Mouse (Mus musculus) hindbrain, embryonic 10.5 days (tissue): ENCODE measurements around the gene Psph. TPM values are rescaled to one million over a fixed set of nuclear protein-coding genes. Genes with fewer than 3 reads are reported as not detected.
"Not testable (repeated sequence)": the region's sequence is repeated elsewhere in the genome, so short reads cannot be mapped to it uniquely, and the experiment has no call there.

Experiments used
- DNase-seq: peaks from one replicate; pipeline ENCODE4 v3.0.0-alpha.2; 2017; ENCODE audit warnings: low spot score
- H3K27ac ChIP-seq: fragments of 300-500 bp; sonication (generic); 2 replicates; pipeline ENCODE4 v1.5.1; 2016; ENCODE audit warnings: mild to moderate bottlenecking, moderate library complexity
- H3K27me3 ChIP-seq: fragments of 300-500 bp; sonication (generic); 2 replicates; pipeline ENCODE4 v1.6.1; 2016; ENCODE audit warnings: mild to moderate bottlenecking; ENCODE audit not compliant: poor library complexity, insufficient read depth, severe bottlenecking
- H3K36me3 ChIP-seq: fragments of 300-500 bp; sonication (generic); 2 replicates; pipeline ENCODE4 v1.6.1; 2016; ENCODE audit warnings: mild to moderate bottlenecking, moderate library complexity
- H3K4me1 ChIP-seq: fragments of 300-500 bp; sonication (generic); replicated peaks from 2 replicates; pipeline ENCODE4 v1.6.1; 2016; ENCODE audit warnings: mild to moderate bottlenecking
- H3K4me3 ChIP-seq: fragments of 300-500 bp; sonication (generic); 2 replicates; pipeline ENCODE4 v1.5.1; 2016; ENCODE audit warnings: mild to moderate bottlenecking, moderate library complexity
- H3K9me3 ChIP-seq: fragments of 300-500 bp; sonication (generic); 2 replicates; pipeline ENCODE4 v1.6.1; 2016; ENCODE audit warnings: mild to moderate bottlenecking, moderate library complexity
- WGBS: fragments of 180-500 bp; shearing (Covaris S2); methylation state at CpG from one replicate; pipeline ENCODE4 v1.1.7; 2016; 5-methylcytosine and 5-hydroxymethylcytosine counted together
- polyA plus RNA-seq: library from polyadenylated mRNA; unstranded; fragments of >200 nt; fragmentation: Nextera tagmentation; extraction: Ambion mirVana; gene quantifications from 2 replicates; pipeline ENCODE4 v1.2.1, GENCODE M21; 2016

Gene Psph
- polyA plus RNA-seq: 40.2 and 40.5 TPM in 2 replicates

DNA sequence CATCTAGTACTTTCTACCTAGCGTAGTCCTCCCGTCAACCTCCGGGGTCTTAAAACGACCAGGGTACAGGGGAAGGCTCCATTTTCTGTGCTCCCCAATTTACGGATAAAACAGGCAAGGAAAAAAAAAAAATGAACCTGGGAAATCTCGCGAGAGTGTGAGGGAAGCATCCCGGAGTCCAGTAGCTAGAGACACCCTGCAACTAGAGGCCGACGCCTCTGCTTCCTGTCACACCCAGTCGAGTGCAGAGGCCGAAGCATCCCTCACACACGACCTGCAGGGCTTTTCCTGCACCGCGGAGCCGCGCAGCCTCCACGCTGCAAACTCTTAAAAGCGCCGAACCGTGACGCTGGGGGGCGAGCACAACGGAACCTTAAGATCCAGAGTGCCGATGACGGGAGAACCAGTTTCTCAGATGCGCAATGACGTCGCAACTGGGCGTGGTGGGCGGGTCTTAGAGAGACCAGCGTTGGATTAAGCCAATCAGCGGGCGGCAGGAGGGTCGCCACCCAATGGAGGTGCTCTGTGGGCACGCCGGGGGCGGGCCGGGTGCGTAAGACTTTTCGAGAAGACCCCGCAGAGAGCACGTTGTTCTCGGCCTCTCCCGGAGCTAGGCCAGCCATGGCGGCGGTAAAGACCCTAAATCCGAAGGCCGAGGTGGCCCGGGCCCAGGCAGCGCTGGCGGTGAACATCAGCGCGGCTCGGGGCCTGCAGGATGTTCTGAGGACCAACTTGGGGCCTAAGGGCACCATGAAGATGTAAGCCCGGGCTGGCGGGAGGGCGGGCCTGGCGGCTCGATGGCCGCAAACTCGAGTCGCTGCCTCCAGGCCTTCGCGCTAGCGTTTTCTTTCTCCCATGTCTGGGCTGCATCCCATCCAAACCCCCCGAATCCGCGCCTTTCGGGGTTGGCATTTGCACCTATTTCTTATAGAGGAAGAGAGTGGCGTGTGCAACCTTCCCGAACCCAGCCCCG, at the start of gene Psph:
Psph (minus strand) TSS at position 632 of the 973 bp plus-strand sequence.
- under 1% methylated on average over 73 of the region's 73 CpGs for WGBS
- Histone ChIP-seq H3K27me3 (no peaks in the 10 kb centered on the region), H3K4me3 (peak within 1 kb of the TSS; percentile 88), H3K36me3 (peaks cover 36% of the 10 kb centered on the region), H3K9me3 (no peaks in the 10 kb centered on the region), H3K4me1 (peaks cover 21% of the 10 kb centered on the region), H3K27ac (peak within 1 kb of the TSS; percentile 98)
- DNase-seq: peak; percentile 99

DNA sequence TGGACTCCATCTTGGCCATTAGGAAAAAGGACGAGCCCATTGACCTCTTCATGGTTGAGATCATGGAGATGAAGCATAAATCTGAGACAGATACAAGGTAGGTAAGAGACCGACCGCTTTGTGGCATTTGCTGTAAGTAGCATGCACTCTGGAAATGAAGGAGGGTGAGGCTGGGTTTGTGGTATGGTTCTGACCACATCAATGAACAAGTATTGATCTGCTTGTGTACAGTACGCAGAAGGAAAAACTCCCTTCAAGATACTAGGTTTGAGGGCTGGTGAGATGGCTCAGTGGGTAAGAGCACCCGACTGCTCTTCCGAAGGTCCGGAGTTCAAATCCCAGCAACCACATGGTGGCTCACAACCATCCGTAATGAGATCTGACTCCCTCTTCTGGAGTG, 3.3 kb upstream of the Psph start:
- H3K36me3 ChIP-seq: peaks cover 61% of the 10 kb centered on the region
- WGBS: 95% methylated on average over 7 of the region's 8 CpGs
- not testable (repeated sequence) for H3K27me3 ChIP-seq

DNA sequence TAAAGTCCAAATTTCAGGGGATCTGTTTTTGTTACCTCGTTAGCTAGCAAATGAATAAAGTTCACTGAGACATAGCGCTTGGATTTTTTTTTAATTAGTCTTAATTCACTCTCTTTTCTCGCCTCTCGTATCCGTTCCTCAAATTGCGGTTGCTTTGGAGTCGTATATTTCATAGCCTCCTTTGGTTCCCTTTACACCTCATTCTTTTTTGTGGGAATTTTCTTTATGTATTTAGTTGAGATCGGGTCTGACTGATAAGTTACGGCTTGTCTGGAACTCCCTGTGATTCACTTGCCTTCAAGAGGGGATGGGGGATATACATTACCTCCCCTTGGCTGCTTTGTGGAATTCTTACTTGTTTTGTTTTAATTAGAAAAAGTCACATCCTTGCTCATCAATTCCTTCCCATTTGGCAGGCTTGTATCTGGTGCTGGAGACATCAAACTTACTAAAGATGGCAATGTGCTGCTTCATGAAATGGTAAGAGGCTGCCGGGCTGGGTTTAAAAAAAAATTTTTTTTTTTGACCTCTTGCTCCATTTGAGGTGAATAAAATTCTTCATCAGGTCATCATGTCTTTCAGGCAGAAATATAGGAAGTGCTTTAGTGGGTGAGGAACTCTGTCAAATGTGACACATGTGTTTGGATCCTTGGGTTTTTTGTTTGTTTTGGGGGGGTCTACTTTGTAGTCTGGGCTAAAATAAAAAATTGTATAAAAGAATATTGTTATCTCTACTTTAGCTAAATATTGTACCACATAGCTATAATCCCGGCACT, 757 bp upstream of the Psph start:
- Histone ChIP-seq H3K9me3 (no peaks in the 10 kb centered on the region), H3K4me1 (peaks cover 21% of the 10 kb centered on the region), H3K4me3 (peak overlapping the region; percentile 88), H3K27me3 (no peaks in the 10 kb centered on the region), H3K27ac (peak overlapping the region; percentile 98), H3K36me3 (peaks cover 45% of the 10 kb centered on the region)
- 13% methylated on average over 11 of the region's 11 CpGs for WGBS
- DNase-seq: no peak

More for the DNA sequence above, 3.3 kb upstream of the Psph start:
- not testable (repeated sequence) for H3K4me3 ChIP-seq, H3K27ac ChIP-seq, DNase-seq, H3K9me3 ChIP-seq
- H3K4me1 ChIP-seq: peaks cover 21% of the 10 kb centered on the region

DNA sequence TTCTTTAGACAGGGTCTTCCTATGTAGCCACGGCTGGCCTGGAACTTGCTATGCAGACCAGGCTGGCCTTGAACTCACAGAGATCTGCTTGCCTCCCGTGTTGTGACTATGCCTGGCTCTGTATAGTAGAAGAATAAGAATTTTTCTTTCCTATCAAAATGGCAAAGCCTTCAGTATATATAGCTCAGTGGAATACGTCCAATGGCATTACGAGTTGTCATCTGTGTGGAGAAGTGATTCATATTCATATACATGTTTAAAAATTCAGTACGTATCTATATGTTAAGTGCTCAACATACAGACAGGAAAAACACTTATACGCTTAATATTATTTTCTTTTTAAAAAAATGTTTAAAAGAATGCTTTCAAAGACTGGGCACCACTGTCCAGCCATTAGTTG, 1.1 kb downstream of the Psph start:
- H3K27ac ChIP-seq: peak overlapping the region; percentile 98
- WGBS: 79% methylated on average over 6 of the region's 6 CpGs
- peaks cover 27% of the 10 kb centered on the region for H3K36me3 ChIP-seq

DNA sequence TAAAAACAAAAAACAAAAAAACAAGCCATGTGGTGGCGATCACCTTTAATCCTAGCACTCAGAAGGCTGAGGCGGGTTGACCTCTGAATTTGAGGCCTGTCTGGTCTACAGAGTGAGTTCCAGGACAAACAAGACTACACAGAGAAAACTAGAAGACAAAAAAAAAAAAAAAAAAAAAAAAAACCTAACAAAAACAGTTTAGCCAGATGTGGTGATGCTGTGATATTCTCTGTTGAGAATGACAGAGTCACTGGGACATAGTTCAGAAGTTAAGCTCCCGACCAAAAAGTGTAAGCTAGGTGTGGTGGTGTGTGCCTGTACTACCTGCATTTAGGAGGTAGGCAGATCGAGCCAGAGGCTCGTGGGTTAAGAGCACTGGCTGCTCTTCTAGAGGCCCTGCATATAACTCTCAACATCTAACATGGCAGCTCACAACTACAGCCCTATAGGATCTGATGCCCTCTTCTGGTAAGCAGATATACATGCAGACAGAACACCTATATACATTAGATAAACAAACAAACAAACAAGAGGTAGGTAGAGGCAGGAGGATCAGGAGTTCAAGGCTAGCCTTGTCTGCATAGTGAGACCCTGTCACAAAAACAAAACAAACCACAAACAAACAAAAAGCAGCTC, 1.9 kb downstream of the Psph start:
- Histone ChIP-seq H3K27me3 (no peaks in the 10 kb centered on the region), H3K27ac (no peak overlapping the region), H3K4me3 (no peak overlapping the region), H3K4me1 (peaks cover 21% of the 10 kb centered on the region), H3K9me3 (no peaks in the 10 kb centered on the region), H3K36me3 (peaks cover 21% of the 10 kb centered on the region)
- 87% methylated on average over 5 of the region's 5 CpGs for WGBS
- no peak for DNase-seq

More for the DNA sequence above, 1.1 kb downstream of the Psph start:
- H3K27me3 ChIP-seq: no peaks in the 10 kb centered on the region
- H3K9me3 ChIP-seq: no peaks in the 10 kb centered on the region
- H3K4me1 ChIP-seq: peaks cover 21% of the 10 kb centered on the region
- DNase-seq: no peak
- H3K4me3 ChIP-seq: peak overlapping the region; percentile 88

DNA sequence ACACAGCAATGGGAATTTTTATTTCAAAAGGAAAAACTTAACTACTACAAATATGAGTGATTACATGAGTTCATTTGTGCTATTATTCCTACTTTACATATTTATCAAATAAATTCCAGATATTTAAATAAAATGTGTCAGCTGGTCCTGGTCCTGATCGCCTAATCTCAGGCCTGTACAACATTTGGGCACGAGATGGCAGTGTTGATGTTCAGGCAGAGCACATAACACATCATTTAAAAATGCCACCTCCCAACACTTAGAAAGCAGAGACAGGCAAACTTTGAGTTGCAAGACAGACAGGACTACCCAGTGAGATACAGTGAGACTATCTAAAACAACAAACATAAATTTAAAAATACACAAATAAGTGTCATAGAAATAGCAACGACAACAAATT, 5.0 kb downstream of the Psph start:
- WGBS: 49% methylated on average over 3 of the region's 3 CpGs

DNA sequence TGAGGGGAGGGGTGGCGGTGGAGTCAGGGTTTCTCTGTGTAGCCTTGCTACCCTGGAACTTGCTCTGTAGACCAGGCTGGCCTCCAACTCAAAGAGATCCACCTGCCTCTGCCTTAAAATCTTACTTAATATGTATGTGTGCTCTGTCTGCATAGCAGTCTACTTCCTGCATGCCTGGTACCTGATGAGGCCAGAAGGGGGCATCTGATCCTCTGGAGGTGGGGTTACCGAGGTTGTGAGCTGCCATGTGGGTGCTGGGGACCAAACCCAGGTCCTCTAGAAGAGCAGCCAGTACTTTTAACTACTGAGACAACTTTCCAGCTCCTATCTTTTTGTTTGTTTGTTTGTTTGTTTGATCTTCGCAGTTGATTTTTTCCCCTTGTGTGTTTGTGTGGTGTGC, 7.1 kb downstream of the Psph start:
- no peaks in the 10 kb centered on the region for H3K9me3 ChIP-seq
- no peaks in the 10 kb centered on the region for H3K27me3 ChIP-seq
- 88% methylated on average over 3 of the region's 3 CpGs for WGBS
- H3K4me1 ChIP-seq: peaks cover 18% of the 10 kb centered on the region
- H3K36me3 ChIP-seq: no peaks in the 10 kb centered on the region
- DNase-seq: no peak
- no peak overlapping the region for H3K27ac ChIP-seq
- H3K4me3 ChIP-seq: no peak overlapping the region

More for the DNA sequence above, 5.0 kb downstream of the Psph start:
- Histone ChIP-seq H3K9me3 (no peaks in the 10 kb centered on the region), H3K4me1 (peaks cover 24% of the 10 kb centered on the region), H3K27me3 (no peaks in the 10 kb centered on the region), H3K36me3 (no peaks in the 10 kb centered on the region), H3K4me3 (no peak overlapping the region), H3K27ac (no peak overlapping the region)
- DNase-seq: no peak

DNA sequence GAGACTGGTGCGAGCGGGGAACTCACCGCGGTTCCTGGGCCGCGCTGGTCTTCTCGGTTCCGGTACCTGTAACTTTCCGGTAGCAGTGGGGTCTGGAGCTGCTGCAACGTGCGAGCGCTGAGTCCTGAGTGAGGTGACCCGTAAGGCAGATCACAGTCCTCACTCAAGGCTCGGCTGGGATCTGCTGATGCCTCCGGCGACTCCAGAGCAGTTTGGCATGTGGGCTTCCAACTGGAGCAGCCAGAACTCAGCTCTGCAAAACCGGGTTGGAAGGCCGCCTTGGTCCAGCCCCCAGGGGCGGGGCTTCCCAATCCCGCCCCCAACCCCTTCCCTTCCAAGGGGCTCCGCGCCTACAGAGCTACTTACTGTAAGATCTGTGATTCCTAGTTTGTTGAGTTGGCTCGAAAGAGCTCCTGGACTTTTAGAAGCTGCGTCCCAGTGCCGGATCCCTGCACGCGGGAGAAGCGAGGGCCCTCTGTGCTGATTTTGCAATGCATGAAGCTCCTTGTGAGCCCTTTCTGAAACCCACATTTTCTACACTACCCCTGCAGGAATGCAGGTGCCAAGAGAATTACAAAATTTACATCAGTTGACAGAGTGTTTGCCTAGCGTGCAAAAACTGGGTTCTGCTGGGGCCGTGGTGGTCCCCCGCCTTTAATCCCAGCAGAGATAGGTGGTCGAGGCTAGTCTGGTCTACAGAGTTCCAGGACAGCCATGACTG, 8.1 kb downstream of the Psph start:
- peak overlapping the region; percentile 65 for H3K4me3 ChIP-seq
- H3K36me3 ChIP-seq: no peaks in the 10 kb centered on the region
- peaks cover 18% of the 10 kb centered on the region for H3K4me1 ChIP-seq
- H3K9me3 ChIP-seq: no peaks in the 10 kb centered on the region
- WGBS: 3% methylated on average over 32 of the region's 32 CpGs
- DNase-seq: peak; percentile 74
- H3K27ac ChIP-seq: peak overlapping the region; percentile 72
- H3K27me3 ChIP-seq: no peaks in the 10 kb centered on the region

DNA sequence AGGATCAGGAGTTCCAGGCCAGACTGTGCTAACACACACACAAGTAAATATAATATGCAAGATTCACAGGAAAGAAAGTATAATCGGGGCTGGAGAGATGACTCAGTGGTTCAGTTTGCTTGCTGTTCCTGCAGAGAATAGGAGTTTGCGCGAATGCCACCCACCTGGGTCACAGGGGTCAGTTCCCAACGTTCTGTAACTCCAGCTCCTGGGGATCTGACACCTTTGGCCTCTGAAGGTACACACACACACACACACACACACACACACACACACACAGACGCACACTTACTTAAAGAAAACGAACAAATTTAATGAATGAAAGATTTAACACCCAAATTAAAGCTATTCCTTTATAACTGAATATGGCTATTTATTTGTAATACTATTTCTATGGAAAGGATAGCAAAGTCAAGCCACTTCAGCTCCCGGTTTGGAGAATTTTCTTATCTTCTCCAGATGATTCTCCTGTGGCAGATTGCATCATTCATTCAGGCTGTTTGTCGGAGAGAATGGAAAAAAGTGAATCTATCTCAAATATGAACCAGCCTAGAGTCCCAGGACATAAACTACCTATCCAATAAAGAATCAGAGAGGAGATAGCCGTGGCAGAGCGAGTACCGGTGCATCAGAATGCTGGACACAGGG, 8.8 kb downstream of the Psph start:
- Histone ChIP-seq H3K36me3 (no peaks in the 10 kb centered on the region), H3K27ac (peak overlapping the region; percentile 72), H3K27me3 (no peaks in the 10 kb centered on the region), H3K9me3 (no peaks in the 10 kb centered on the region), H3K4me3 (peak overlapping the region; percentile 65), H3K4me1 (peaks cover 18% of the 10 kb centered on the region)
- WGBS: 41% methylated on average over 11 of the region's 11 CpGs
- no peak for DNase-seq

DNA sequence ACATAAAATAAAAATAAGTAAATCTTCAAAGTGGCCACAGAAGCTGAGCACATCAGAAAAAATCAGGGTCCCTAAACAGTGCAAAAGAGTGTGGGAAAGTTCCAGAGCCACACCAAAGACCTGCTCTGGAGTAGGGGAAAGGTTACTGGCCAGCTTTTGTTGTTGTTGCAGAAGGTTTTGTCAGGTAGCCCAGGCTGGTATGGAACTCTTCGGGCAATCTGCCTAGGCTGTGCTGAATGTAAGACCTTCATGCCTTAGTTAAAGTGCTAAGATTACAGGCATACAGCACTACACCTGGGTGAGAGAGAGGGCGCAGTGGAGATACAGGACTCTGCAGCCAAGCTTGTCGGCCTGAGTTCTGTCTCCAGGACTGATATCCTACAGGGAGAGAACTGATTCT, 12.6 kb downstream of the Psph start:
- Histone ChIP-seq H3K4me3 (no peak overlapping the region), H3K27ac (no peak overlapping the region), H3K36me3 (peaks cover 12% of the 10 kb centered on the region), H3K27me3 (no peaks in the 10 kb centered on the region), H3K9me3 (no peaks in the 10 kb centered on the region), H3K4me1 (peaks cover 14% of the 10 kb centered on the region)
- DNase-seq: no peak
- 87% methylated on average over 3 of the region's 3 CpGs for WGBS

DNA sequence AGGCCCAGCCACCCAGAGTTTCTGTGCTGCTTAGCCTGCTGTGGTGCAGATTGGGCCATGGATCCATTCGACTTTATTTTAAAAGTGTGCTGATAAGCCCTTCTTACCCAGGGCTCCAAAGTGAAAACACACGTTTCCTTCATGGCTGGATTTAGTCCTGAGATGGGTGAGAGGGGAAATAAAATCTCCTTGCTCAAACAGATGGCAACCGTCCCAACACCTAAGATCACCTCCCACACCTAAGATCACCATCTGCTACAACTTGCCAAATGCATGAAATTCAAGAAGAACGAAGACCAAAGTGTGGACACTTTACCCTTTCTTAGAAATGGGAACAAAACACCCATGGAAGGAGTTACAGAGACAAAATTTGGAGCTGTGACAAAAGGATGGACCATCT, 13.9 kb downstream of the Psph start:
- H3K36me3 ChIP-seq: peaks cover 17% of the 10 kb centered on the region
- not testable (repeated sequence) for H3K27me3 ChIP-seq, H3K4me3 ChIP-seq, H3K27ac ChIP-seq, H3K4me1 ChIP-seq, H3K9me3 ChIP-seq, DNase-seq
- WGBS: 89% methylated on average over 4 of the region's 4 CpGs

DNA sequence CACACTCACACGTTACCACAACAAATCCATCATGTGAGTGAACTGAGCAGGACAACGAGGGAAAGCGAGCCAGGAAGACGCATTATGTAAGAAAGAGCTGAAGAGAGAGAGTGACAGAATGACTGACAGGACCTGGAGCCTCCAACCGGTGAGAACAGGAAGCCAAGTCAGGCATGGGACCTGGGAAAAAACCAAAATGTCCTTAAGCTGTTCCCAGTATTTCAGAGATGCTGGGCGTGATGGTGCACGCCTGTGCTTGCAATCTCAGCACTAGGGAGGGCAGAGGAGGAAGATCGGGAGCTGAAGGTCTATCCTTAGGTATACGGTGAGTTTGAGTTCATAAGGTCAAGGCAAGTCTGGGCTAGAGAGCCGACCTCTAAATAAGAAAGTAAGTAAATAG, 14.8 kb downstream of the Psph start:
- WGBS: 89% methylated on average over 10 of the region's 10 CpGs
- Histone ChIP-seq H3K36me3 (peaks cover 26% of the 10 kb centered on the region), H3K9me3 (no peaks in the 10 kb centered on the region), H3K27me3 (no peaks in the 10 kb centered on the region), H3K4me3 (no peak overlapping the region), H3K27ac (no peak overlapping the region), H3K4me1 (no peaks in the 10 kb centered on the region)
- DNase-seq: no peak
